Mouse (Mus musculus): ENCODE measurements around the gene Prss27. TPM values are rescaled to one million over a fixed set of nuclear protein-coding genes. Genes with fewer than 3 reads are reported as not detected.
"Not testable (repeated sequence)": the region's sequence is repeated elsewhere in the genome, so short reads cannot be mapped to it uniquely, and the experiment has no call there.

Prss27 gene
- polyA plus RNA-seq, 1 experiment from 2014 or later, result 1.0 TPM

DNA sequence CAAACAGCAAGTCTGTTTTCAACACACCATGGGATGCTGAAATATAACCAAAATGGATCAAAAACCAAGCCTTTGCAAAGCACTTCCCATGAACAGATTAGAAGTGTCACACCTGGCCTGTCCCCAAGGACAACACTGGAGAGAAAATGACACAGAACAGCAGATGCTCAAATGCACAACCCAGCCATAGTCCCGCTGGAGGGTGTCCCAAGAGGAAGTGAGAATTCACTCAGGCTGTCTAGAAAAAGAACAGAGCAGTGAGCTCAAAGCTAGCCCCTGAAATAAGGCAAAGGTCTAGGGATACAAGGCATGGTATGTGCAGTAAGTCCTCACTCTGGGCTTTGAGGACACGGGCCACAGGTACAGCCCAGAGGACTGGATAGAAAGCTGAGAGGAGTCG is 31.6 kb downstream of the Prss27 start:
- DNase-seq (ENCODE audit: low spot score) (peak; percentile 20), ATAC-seq (ENCODE audit: low read depth) (no peak)
- WGBS, result 80% methylated on average over 3 of the region's 3 CpGs
- Histone ChIP-seq H3K9me3 (ENCODE audit: control insufficient read depth, low read length) (no peaks in the 10 kb centered on the region), H3K27me3 (replicated peaks; ENCODE audit: control insufficient read depth, insufficient read depth, low read length) (no peaks in the 10 kb centered on the region), H3K27ac (replicated peaks; ENCODE audit: low read depth, low read length) (no peak overlapping the region), H3K4me3 (ENCODE audit: low read depth, low read length) (no peak overlapping the region), H3K4me1 (ENCODE audit: control insufficient read depth, insufficient read depth, low read length) (peaks cover 6% of the 10 kb centered on the region), H3K9ac (ENCODE audit: low read depth, low read length) (no peak overlapping the region), H3K36me3 (ENCODE audit: control insufficient read depth, insufficient read depth, low read length) (0 out of 2 replicates have a peak, but pooled peaks cover 15% of the 10 kb centered on the region), H3K4me2 (ENCODE audit: low read depth, low read length) (no peak overlapping the region)

DNA sequence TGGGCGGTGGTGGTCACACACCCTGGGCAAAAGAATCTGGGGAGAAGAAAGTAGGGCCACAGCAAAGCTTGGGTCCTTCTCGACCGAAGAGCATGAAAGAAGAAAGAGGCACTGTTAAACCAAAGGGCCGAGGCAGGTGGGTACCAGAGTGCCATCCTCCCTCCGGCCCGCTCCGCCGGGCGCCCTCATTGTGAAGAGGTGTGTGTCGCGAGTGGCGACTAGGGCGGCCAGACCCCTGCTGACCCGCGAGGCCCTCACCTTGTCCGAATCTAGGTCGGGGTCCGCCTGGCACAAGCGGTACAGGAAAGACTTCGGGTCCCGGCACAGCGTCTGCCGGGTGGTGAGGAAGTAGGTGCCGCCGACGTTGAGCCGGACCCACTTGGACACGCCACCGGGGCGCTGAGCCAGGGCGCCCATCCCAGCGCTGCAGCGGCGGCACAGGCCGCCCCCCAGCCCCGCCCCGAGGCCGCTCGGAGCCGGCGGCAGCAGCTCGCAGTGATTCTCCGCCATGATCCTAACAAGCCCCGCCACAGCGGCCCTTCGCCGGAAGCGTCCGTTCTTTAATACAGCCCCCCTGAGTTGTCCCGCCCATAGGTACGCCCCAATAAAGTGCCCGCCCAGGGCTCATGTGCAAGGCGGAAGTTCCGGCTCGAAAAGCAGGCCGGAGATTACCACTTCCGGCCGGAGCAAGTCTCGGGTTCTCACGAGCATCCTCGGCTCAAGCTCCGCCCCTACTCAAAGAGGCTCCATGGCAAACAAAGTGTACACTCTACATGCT is 35.2 kb downstream of the Prss27 start, which contains the start of gene Kctd5:
Gene Kctd5, minus strand, starts transcription at position 567 of the 778 bp plus-strand sequence.
- Histone ChIP-seq H3K4me1 (ENCODE audit: control insufficient read depth, insufficient read depth, low read length) (peaks cover 6% of the 10 kb centered on the region), H3K27me3 (replicated peaks; ENCODE audit: control insufficient read depth, insufficient read depth, low read length) (no peaks in the 10 kb centered on the region), H3K4me3 (ENCODE audit: low read depth, low read length) (peak within 1 kb of the TSS; percentile 98), H3K4me2 (ENCODE audit: low read depth, low read length) (peak within 1 kb of the TSS; percentile 80), H3K27ac (replicated peaks; ENCODE audit: low read depth, low read length) (peak within 1 kb of the TSS; percentile 80), H3K36me3 (ENCODE audit: control insufficient read depth, insufficient read depth, low read length) (peaks cover 21% of the 10 kb centered on the region), H3K9ac (ENCODE audit: low read depth, low read length) (peak within 1 kb of the TSS; percentile 95), H3K9me3 (ENCODE audit: control insufficient read depth, low read length) (no peaks in the 10 kb centered on the region)
- DNase-seq (ENCODE audit: low spot score) (peak; percentile 97), ATAC-seq (ENCODE audit: low read depth) (peak; percentile 99)
- under 1% methylated on average over 47 of the region's 62 CpGs for WGBS

- DNase-seq (ENCODE audit: low spot score) (no peak), ATAC-seq (ENCODE audit: low read depth) (no peak)
- H3K4me3 ChIP-seq (ENCODE audit: low read depth, low read length), result no peak overlapping the region
- 76% methylated on average over 2 of the region's 2 CpGs for WGBS
- no peak overlapping the region for H3K4me2 ChIP-seq (ENCODE audit: low read depth, low read length)
- peaks cover 1% of the 10 kb centered on the region for H3K4me1 ChIP-seq (ENCODE audit: control insufficient read depth, insufficient read depth, low read length)
- H3K9me3 ChIP-seq (ENCODE audit: control insufficient read depth, low read length), result no peaks in the 10 kb centered on the region
- no peaks in the 10 kb centered on the region for H3K27me3 ChIP-seq (replicated peaks; ENCODE audit: control insufficient read depth, insufficient read depth, low read length)
- H3K27ac ChIP-seq (replicated peaks; ENCODE audit: low read depth, low read length), result no peak overlapping the region
- no peak overlapping the region for H3K9ac ChIP-seq (ENCODE audit: low read depth, low read length)
- peaks cover 38% of the 10 kb centered on the region for H3K36me3 ChIP-seq (ENCODE audit: control insufficient read depth, insufficient read depth, low read length)
Measured at GRCm38 (mm10) chr17:24077101-24077500, 39.2 kb downstream of the Prss27 start.

DNA sequence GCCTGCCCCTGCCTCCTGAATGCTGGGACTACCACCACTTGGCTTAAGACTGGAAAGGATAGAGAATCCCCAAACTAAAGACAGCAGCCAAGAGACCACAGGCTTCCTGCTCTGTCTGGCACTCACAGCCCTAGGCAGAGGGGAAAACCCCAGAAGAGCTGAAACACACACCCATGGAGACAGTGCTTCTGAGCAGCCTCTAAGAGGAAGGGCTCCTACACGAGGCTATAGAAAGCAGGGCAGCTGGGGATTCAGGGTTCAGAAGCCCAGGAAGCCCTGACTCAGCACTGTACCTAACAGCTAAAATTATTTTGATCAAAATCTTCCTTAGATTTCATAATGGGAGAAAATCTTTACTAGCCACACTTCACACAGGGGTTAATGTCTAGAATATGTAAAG is 46.6 kb downstream of the Prss27 start:
- WGBS, result 46% methylated on average over 1 of the region's 1 CpGs
- Histone ChIP-seq H3K4me2 (ENCODE audit: low read depth, low read length) (no peak overlapping the region), H3K36me3 (ENCODE audit: control insufficient read depth, insufficient read depth, low read length) (peaks cover 49% of the 10 kb centered on the region), H3K9ac (ENCODE audit: low read depth, low read length) (no peak overlapping the region), H3K9me3 (ENCODE audit: control insufficient read depth, low read length) (no peaks in the 10 kb centered on the region), H3K4me1 (ENCODE audit: control insufficient read depth, insufficient read depth, low read length) (no peaks in the 10 kb centered on the region), H3K27ac (replicated peaks; ENCODE audit: low read depth, low read length) (no peak overlapping the region), H3K4me3 (ENCODE audit: low read depth, low read length) (no peak overlapping the region), H3K27me3 (replicated peaks; ENCODE audit: control insufficient read depth, insufficient read depth, low read length) (no peaks in the 10 kb centered on the region)
- ATAC-seq (ENCODE audit: low read depth) (no peak), DNase-seq (ENCODE audit: low spot score) (no peak)

- not testable (repeated sequence) for H3K27me3 ChIP-seq (replicated peaks; ENCODE audit: control insufficient read depth, insufficient read depth, low read length); H3K4me3 ChIP-seq (ENCODE audit: low read depth, low read length); DNase-seq (ENCODE audit: low spot score); ATAC-seq (ENCODE audit: low read depth); H3K27ac ChIP-seq (replicated peaks; ENCODE audit: low read depth, low read length); H3K9me3 ChIP-seq (ENCODE audit: control insufficient read depth, low read length); H3K9ac ChIP-seq (ENCODE audit: low read depth, low read length); H3K4me1 ChIP-seq (ENCODE audit: control insufficient read depth, insufficient read depth, low read length); H3K4me2 ChIP-seq (ENCODE audit: low read depth, low read length)
- 87% methylated on average over 4 of the region's 4 CpGs for WGBS
- H3K36me3 ChIP-seq (ENCODE audit: control insufficient read depth, insufficient read depth, low read length), result peaks cover 55% of the 10 kb centered on the region
Measured at GRCm38 (mm10) chr17:24086399-24086798, 48.5 kb downstream of the Prss27 start.

GRCm38 (mm10) chr17:24090575-24090974 is 52.6 kb downstream of the Prss27 start:
- H3K9ac ChIP-seq (ENCODE audit: low read depth, low read length), result no peak overlapping the region
- no peak overlapping the region for H3K4me3 ChIP-seq (ENCODE audit: low read depth, low read length)
- no peaks in the 10 kb centered on the region for H3K9me3 ChIP-seq (ENCODE audit: control insufficient read depth, low read length)
- H3K27ac ChIP-seq (replicated peaks; ENCODE audit: low read depth, low read length), result no peak overlapping the region
- H3K4me1 ChIP-seq (ENCODE audit: control insufficient read depth, insufficient read depth, low read length), result no peaks in the 10 kb centered on the region
- ATAC-seq (ENCODE audit: low read depth) (no peak), DNase-seq (ENCODE audit: low spot score) (no peak)
- no peaks in the 10 kb centered on the region for H3K27me3 ChIP-seq (replicated peaks; ENCODE audit: control insufficient read depth, insufficient read depth, low read length)
- H3K4me2 ChIP-seq (ENCODE audit: low read depth, low read length), result no peak overlapping the region
- 96% methylated on average over 1 of the region's 1 CpGs for WGBS
- H3K36me3 ChIP-seq (ENCODE audit: control insufficient read depth, insufficient read depth, low read length), result peaks cover 71% of the 10 kb centered on the region

Small RNA genes within 50 kb of the gene (microRNA-seq; reads per million reads assigned to microRNA genes)
- gene Gm27700 (ENCODE audit: borderline number of aligned reads), result not detected

Other genes with a start within 250 kb of the Prss27 start
- gene Srrm2, start 247.6 kb upstream of the Prss27 start, polyA plus RNA-seq (2014; fragmentation: Nextera tagmentation; extraction: Ambion mirVana), result 320 and 345 TPM in 2 replicates
- gene Elob, start 209.0 kb upstream of the Prss27 start, polyA plus RNA-seq (2014; fragmentation: Nextera tagmentation; extraction: Ambion mirVana), result 1,099 and 1,112 TPM in 2 replicates
- 0.77 and 0.88 TPM in 2 replicates for gene Prss33, start 202.1 kb upstream of the Prss27 start, polyA plus RNA-seq (2014; fragmentation: Nextera tagmentation; extraction: Ambion mirVana)
- gene Prss32, start 194.3 kb upstream of the Prss27 start, polyA plus RNA-seq (2014; fragmentation: Nextera tagmentation; extraction: Ambion mirVana), result 0.25 TPM in 1 of 2 replicates, not detected in the other
- gene Prss41, start 194.0 kb upstream of the Prss27 start, polyA plus RNA-seq (2014; fragmentation: Nextera tagmentation; extraction: Ambion mirVana), result 0.64 and 1.1 TPM in 2 replicates
- not detected in 2 replicates for gene Prss21, start 170.1 kb upstream of the Prss27 start, polyA plus RNA-seq (2014; fragmentation: Nextera tagmentation; extraction: Ambion mirVana)
- 2.3 and 6.8 TPM in 2 replicates for gene Dcpp1, start 157.3 kb upstream of the Prss27 start, polyA plus RNA-seq (2014; fragmentation: Nextera tagmentation; extraction: Ambion mirVana)
- not detected in 2 replicates for gene Dcpp2, start 157.3 kb upstream of the Prss27 start, polyA plus RNA-seq (2014; fragmentation: Nextera tagmentation; extraction: Ambion mirVana)
- gene Dcpp3, start 120.7 kb upstream of the Prss27 start, polyA plus RNA-seq (2014; fragmentation: Nextera tagmentation; extraction: Ambion mirVana), result 3.9 and 15.6 TPM in 2 replicates
- gene Sbp, start 96.5 kb upstream of the Prss27 start, polyA plus RNA-seq (2014; fragmentation: Nextera tagmentation; extraction: Ambion mirVana), result not detected in 2 replicates
- not detected in 2 replicates for gene Sbpl, start 82.9 kb upstream of the Prss27 start, polyA plus RNA-seq (2014; fragmentation: Nextera tagmentation; extraction: Ambion mirVana)
- not detected in 2 replicates for gene Prss30, start 57.6 kb upstream of the Prss27 start, polyA plus RNA-seq (2014; fragmentation: Nextera tagmentation; extraction: Ambion mirVana)
- 0.50 and 0.56 TPM in 2 replicates for gene Prss22, start 40.0 kb upstream of the Prss27 start, polyA plus RNA-seq (2014; fragmentation: Nextera tagmentation; extraction: Ambion mirVana)
- gene Kctd5, start 35.3 kb downstream of the Prss27 start, polyA plus RNA-seq (2014; fragmentation: Nextera tagmentation; extraction: Ambion mirVana), result 56.3 and 57.6 TPM in 2 replicates
- gene Pdpk1, start 112.8 kb downstream of the Prss27 start, polyA plus RNA-seq (2014; fragmentation: Nextera tagmentation; extraction: Ambion mirVana), result 40.6 and 46.3 TPM in 2 replicates
- gene Amdhd2, start 125.6 kb downstream of the Prss27 start, polyA plus RNA-seq (2014; fragmentation: Nextera tagmentation; extraction: Ambion mirVana), result 28.3 and 33.3 TPM in 2 replicates
- 573 and 574 TPM in 2 replicates for gene Atp6v0c, start 131.6 kb downstream of the Prss27 start, polyA plus RNA-seq (2014; fragmentation: Nextera tagmentation; extraction: Ambion mirVana)
- gene Tbc1d24, start 167.4 kb downstream of the Prss27 start, polyA plus RNA-seq (2014; fragmentation: Nextera tagmentation; extraction: Ambion mirVana), result 4.6 and 6.4 TPM in 2 replicates
- gene Ntn3, start 171.4 kb downstream of the Prss27 start, polyA plus RNA-seq (2014; fragmentation: Nextera tagmentation; extraction: Ambion mirVana), result 9.6 and 10.7 TPM in 2 replicates
- 9.2 and 9.9 TPM in 2 replicates for gene Tedc2, start 182.7 kb downstream of the Prss27 start, polyA plus RNA-seq (2014; fragmentation: Nextera tagmentation; extraction: Ambion mirVana)
- gene Ccnf, start 213.3 kb downstream of the Prss27 start, polyA plus RNA-seq (2014; fragmentation: Nextera tagmentation; extraction: Ambion mirVana), result 42.2 and 48.1 TPM in 2 replicates